Mouse (Mus musculus) ES-Bruce4 (cell line): Measurements from ENCODE around the gene Hoxb6.

Experiments used
- CTCF ChIP-seq: IDR thresholded peaks from one replicate; pipeline ENCODE4 v1.8.1; 2011; ENCODE audit warnings: low read depth, low read length
- EP300 ChIP-seq: IDR thresholded peaks from 2 replicates; pipeline ENCODE4 v1.6.1; 2011; ENCODE audit warnings: low read depth, low read length; ENCODE audit not compliant: insufficient read depth
- POLR2A ChIP-seq: IDR thresholded peaks from one replicate; pipeline ENCODE4 v1.8.1; 2011; ENCODE audit warnings: low read length; ENCODE audit not compliant: insufficient read depth

DNA sequence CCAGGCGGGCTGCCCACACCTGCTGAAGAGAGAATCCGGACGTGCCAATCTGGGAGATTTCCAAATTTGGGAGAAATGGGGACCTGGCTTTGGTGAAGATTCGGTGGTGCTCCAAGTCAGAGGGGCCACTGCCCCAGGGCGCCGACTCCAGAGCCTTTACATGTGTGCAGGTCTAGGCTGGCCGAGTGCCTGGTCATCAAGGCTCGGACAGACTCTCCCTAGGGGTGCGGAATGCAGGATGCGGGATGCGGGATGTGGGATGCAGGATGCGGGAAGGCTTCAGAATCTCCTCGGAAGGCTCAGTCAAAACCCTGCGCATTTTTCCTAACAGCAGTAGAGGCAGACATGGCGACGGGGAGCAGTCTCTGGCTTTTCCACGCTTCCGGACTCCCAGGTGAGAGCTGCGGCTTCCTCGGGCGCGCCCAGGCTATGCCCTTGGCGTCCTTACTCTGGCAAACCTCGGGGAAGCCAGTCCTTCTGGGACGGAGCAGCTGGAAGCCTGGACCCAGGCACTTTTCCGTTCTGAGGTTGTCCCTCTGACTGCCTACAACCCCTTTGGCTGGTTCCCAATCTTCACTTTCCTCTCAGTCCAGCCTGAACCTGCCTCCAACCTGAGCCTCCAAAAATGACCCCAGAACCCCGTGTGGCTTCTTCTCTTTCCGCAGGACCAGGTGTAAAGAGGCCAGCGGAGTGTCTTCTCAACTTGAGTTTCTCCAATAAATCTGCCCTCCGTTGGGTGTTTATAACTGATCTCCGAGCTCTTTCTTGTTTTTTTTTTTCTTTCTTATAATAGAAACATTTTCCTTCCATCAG is 12.6 kb upstream of the Hoxb6 start:
- TF ChIP-seq POLR2A = no peak
- no peak for TF ChIP-seq EP300
- TF ChIP-seq CTCF = no peak
